Mouse (Mus musculus): Measurements from ENCODE around the gene 4930503B20Rik.
A peak's percentile ranks its signal among the peaks of the same experiment; 100 is the strongest.

Gene 4930503B20Rik

GRCm38 (mm10) chr3:146649311-146649894 is 1.7 kb downstream of the 4930503B20Rik start:
- DNase-seq, result no peak

- no peak for DNase-seq
These were observed 9.2 kb downstream of the 4930503B20Rik start for GRCm38 (mm10) chr3:146641818-146642427.

GRCm38 (mm10) chr3:146632506-146632905 is 18.6 kb downstream of the 4930503B20Rik start:
- no peak for DNase-seq

- DNase-seq, result no peak
These were observed 22.7 kb downstream of the 4930503B20Rik start for GRCm38 (mm10) chr3:146628227-146628982.

GRCm38 (mm10) chr3:146625766-146626165 is 25.4 kb downstream of the 4930503B20Rik start:
- no peak for DNase-seq

- DNase-seq, result no peak
These were observed 29.2 kb downstream of the 4930503B20Rik start for GRCm38 (mm10) chr3:146621966-146622365.

GRCm38 (mm10) chr3:146620555-146621249 is 30.4 kb downstream of the 4930503B20Rik start:
- peak; percentile 77 for DNase-seq

GRCm38 (mm10) chr3:146620101-146620500 is 31.0 kb downstream of the 4930503B20Rik start:
- no peak for DNase-seq

- no peak for DNase-seq
These were observed 32.8 kb downstream of the 4930503B20Rik start for GRCm38 (mm10) chr3:146618357-146618756.

- DNase-seq, result no peak
These were observed 33.2 kb downstream of the 4930503B20Rik start for GRCm38 (mm10) chr3:146617946-146618345.

- DNase-seq, result no peak
These were observed 34.4 kb downstream of the 4930503B20Rik start for GRCm38 (mm10) chr3:146616533-146617283.

GRCm38 (mm10) chr3:146615496-146615895 is 35.6 kb downstream of the 4930503B20Rik start, which contains the start of gene Dnase2b:
Gene Dnase2b (minus strand): TSS chr3:146615596.
- DNase-seq, result no peak

GRCm38 (mm10) chr3:146611821-146612220 is 39.3 kb downstream of the 4930503B20Rik start:
- DNase-seq, result no peak

GRCm38 (mm10) chr3:146611261-146611660 is 39.9 kb downstream of the 4930503B20Rik start:
- DNase-seq, result no peak

GRCm38 (mm10) chr3:146610322-146610721 is 40.8 kb downstream of the 4930503B20Rik start:
- DNase-seq, result no peak

GRCm38 (mm10) chr3:146607368-146607767 is 43.7 kb downstream of the 4930503B20Rik start:
- DNase-seq, result no peak

GRCm38 (mm10) chr3:146604647-146605046 is 46.5 kb downstream of the 4930503B20Rik start:
- DNase-seq, result no peak

- no peak for DNase-seq
These were observed 48.6 kb downstream of the 4930503B20Rik start for GRCm38 (mm10) chr3:146602531-146602930.

- DNase-seq, result no peak
These were observed 49.9 kb downstream of the 4930503B20Rik start for GRCm38 (mm10) chr3:146601205-146601604.

GRCm38 (mm10) chr3:146599198-146599900 is 51.8 kb downstream of the 4930503B20Rik start:
- DNase-seq, result no peak

GRCm38 (mm10) chr3:146598411-146598810 is 52.7 kb downstream of the 4930503B20Rik start:
- no peak for DNase-seq

- no peak for DNase-seq
These were observed 54.3 kb downstream of the 4930503B20Rik start for GRCm38 (mm10) chr3:146596864-146597263.

Data from cerebellum, adult 8-10 months (tissue).